Mouse (Mus musculus): ENCODE results near the gene Mmp25.
A peak's percentile ranks its signal among the peaks of the same experiment; 100 is the strongest.

Mmp25 gene

GRCm38 (mm10) chr17:23661526-23661925 lies 16.4 kb upstream of the Mmp25 start:
- peak in 1 of 2 experiments; percentile 42 for DNase-seq

GRCm38 (mm10) chr17:23660876-23661200 lies 15.8 kb upstream of the Mmp25 start:
- DNase-seq: no peak

- peak; percentile 58 to 77 for DNase-seq
Observed at GRCm38 (mm10) chr17:23660117-23660875, 15.2 kb upstream of the Mmp25 start, which contains the start of gene Bicdl2. Gene Bicdl2, plus strand, starts transcription at chr17:23660506.

GRCm38 (mm10) chr17:23658450-23658849 lies 13.4 kb upstream of the Mmp25 start:
- DNase-seq: no peak

GRCm38 (mm10) chr17:23654410-23654809 lies 9.3 kb upstream of the Mmp25 start:
- no peak for DNase-seq

GRCm38 (mm10) chr17:23654001-23654400 lies 8.9 kb upstream of the Mmp25 start:
- no peak for DNase-seq

GRCm38 (mm10) chr17:23653324-23653723 lies 8.2 kb upstream of the Mmp25 start:
- DNase-seq: no peak

GRCm38 (mm10) chr17:23651363-23651762 lies 6.3 kb upstream of the Mmp25 start:
- DNase-seq: no peak

GRCm38 (mm10) chr17:23645894-23646293 lies 817 bp upstream of the Mmp25 start:
- no peak for DNase-seq

GRCm38 (mm10) chr17:23631241-23631640 lies 13.8 kb downstream of the Mmp25 start:
- peak in 1 of 2 experiments; percentile 7 for DNase-seq

GRCm38 (mm10) chr17:23630195-23631020 lies 14.7 kb downstream of the Mmp25 start:
- DNase-seq: peak; percentile 83 to 88

- no peak for DNase-seq
Observed at GRCm38 (mm10) chr17:23627813-23628212, 17.3 kb downstream of the Mmp25 start.

GRCm38 (mm10) chr17:23620351-23620750 lies 24.7 kb downstream of the Mmp25 start:
- no peak for DNase-seq

- no peak for DNase-seq
Observed at GRCm38 (mm10) chr17:23617087-23617486, 28.0 kb downstream of the Mmp25 start.

GRCm38 (mm10) chr17:23610361-23610800 lies 34.7 kb downstream of the Mmp25 start:
- DNase-seq: peak; percentile 74 to 85

- peak; percentile 56 to 70 for DNase-seq
Observed at GRCm38 (mm10) chr17:23609612-23610011, 35.5 kb downstream of the Mmp25 start.

- no peak for DNase-seq
Observed at GRCm38 (mm10) chr17:23605220-23605619, 39.9 kb downstream of the Mmp25 start.

GRCm38 (mm10) chr17:23604394-23604793 lies 40.7 kb downstream of the Mmp25 start:
- DNase-seq: peak in 1 of 2 experiments; percentile 16

GRCm38 (mm10) chr17:23603542-23603941 lies 41.5 kb downstream of the Mmp25 start:
- peak in 1 of 2 experiments; percentile 33 for DNase-seq

- DNase-seq: no peak
Observed at GRCm38 (mm10) chr17:23603077-23603476, 42.0 kb downstream of the Mmp25 start.

GRCm38 (mm10) chr17:23601836-23602585 lies 43.1 kb downstream of the Mmp25 start:
- DNase-seq: no peak

- no peak for DNase-seq
Observed at GRCm38 (mm10) chr17:23600641-23601622, 44.1 kb downstream of the Mmp25 start, which contains the start of gene Zscan10. Gene Zscan10, plus strand, starts transcription at chr17:23600856.

Measured in cerebellum, postnatal 25 days (tissue).